Mouse (Mus musculus) splenic B cell, adult 2 months (primary cell): ENCODE measurements at regions not wholly inside any gene's neighbourhood (a gene's known extent, or its start where the extent isn't known, plus 50 kb on each side); places are given as distances from the start of the nearest gene placed in this dataset.

Experiments used
- DNase-seq: peaks from one replicate; pipeline ENCODE4 v3.0.0-alpha.2; 2011; ENCODE audit warnings: low read depth, low spot score
- H3K27me3 ChIP-seq: 2 replicates; pipeline ENCODE4 v1.6.1; 2012; ENCODE audit warnings: mild to moderate bottlenecking, low read length, moderate library complexity, mixed read lengths; ENCODE audit not compliant: control insufficient read depth, poor library complexity, insufficient read depth, severe bottlenecking
- H3K36me3 ChIP-seq: 2 replicates; pipeline ENCODE4 v1.6.1; 2012; ENCODE audit warnings: mild to moderate bottlenecking, low read length, moderate library complexity, mixed read lengths; ENCODE audit not compliant: control insufficient read depth, poor library complexity, insufficient read depth, severe bottlenecking

DNA sequence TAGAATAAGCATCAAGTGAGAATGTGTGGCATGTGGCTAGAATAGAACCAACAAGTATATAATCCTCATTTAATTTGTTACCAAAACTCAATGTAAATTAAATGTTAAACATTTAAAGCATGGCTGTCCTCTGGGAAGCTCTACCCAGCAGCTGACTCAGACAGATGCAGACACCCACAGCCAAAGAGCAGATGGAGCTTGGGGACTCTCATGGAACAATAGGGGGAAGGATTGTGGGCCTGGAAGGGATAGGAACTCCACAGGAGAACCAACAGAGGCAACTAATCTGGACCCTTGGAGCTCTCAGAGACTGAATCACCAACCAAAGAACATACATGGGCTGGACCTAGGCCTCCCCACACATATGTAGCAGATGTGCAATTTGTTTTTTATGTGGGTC lies 295.1 kb upstream of the Nmur2 start:
- DNase-seq, result no peak
- Histone ChIP-seq H3K27me3 (no peaks in the 10 kb centered on the region), H3K36me3 (no peaks in the 10 kb centered on the region)

DNA sequence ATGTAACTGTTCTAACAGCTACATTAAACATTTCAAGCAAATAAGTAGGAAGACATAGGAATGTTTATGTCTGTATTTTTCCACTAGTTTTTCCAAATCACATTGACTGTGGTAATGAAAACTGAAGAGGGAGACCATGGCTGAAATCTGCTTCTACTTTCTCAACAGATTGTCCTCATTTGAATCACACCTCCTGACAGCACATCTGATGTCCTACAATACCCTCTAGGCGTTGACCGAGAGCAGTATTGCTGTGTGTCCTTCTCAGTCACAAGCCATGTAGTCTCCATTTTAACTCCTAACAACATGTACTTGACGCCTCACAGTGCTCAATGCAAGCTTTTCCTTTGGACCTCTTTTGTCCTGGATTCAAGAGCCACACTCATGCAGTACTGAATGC lies 279.5 kb upstream of the Nmur2 start:
- no peak for DNase-seq
- Histone ChIP-seq H3K36me3 (no peaks in the 10 kb centered on the region), H3K27me3 (no peaks in the 10 kb centered on the region)

- no peak for DNase-seq
- Histone ChIP-seq H3K27me3 (no peaks in the 10 kb centered on the region), H3K36me3 (no peaks in the 10 kb centered on the region)
These were observed 274.6 kb upstream of the Nmur2 start for GRCm38 (mm10) chr11:56315221-56315987.

DNA sequence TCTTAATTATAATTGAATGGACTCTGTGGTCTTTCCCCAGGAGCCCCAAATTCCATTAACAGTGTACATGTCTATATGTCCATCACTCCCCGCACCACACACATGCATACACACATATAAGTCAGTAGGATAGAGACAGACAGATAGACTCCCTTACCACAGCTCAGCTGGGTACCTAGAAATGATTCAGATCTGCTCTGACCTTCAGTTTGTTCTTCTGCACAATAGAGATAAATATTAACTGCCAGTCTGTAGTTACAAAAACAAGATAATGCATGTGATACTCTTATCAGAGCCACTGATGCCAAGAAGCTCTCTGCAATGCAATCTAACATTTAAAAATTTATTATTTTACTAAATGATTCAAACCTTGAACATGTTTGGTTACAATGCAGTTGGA lies 268.7 kb upstream of the Nmur2 start:
- Histone ChIP-seq H3K36me3 (no peaks in the 10 kb centered on the region), H3K27me3 (no peaks in the 10 kb centered on the region)
- DNase-seq, result no peak

DNA sequence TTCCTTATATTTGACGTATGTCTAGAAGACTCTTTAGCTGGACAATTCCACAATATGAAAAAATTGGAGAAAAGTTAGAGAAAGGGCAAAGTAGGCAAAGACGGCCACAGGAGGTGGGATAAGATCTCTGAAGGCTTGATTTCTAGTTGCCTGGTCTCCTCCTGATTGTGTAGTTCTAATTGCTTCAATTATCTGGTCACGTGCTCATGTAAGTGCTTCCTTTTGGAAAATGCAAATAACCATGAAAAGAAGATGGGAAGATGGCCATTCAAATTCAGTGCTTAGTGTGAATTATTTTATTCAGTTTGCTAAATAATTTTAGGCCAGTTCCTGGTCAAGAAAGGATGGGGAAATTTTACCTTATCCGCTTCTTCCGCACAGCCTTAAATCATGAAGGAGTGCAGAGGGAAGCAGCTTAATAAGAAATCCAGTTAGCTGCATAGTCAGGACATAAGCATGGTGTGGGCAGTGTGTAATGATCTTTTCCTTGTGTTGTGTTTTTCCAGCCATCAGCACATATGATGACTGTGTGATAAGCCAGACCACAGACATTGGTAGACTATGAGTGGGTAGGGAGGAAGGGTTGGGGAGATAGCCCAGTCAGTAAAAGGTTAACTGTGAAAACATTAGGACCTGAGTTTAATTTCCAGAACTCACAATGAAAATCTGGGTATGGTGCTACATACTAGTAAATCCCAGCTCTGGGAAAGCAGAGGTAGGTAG lies 267.7 kb upstream of the Nmur2 start:
- H3K27me3 ChIP-seq, result no peaks in the 10 kb centered on the region
- no peaks in the 10 kb centered on the region for H3K36me3 ChIP-seq
- DNase-seq, result no peak

DNA sequence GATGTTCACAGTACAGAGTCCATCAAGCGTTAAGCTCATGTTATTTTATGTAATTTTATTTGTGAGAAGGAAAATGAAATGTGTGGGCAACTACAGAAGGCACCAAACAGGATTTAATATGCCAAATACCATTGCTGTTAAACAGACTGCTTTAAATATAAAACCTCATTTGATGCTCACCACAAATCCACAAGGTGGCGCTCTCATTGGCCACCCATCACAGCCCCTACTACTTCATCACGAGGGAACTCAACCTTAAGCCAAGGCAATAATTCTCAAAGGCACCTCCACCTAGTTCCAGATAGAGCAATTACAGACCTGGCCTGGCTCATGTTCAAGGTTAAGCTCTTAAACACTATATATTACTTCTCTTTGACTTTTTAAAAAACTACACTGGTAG lies 266.2 kb upstream of the Nmur2 start:
- no peak for DNase-seq
- no peaks in the 10 kb centered on the region for H3K36me3 ChIP-seq

DNA sequence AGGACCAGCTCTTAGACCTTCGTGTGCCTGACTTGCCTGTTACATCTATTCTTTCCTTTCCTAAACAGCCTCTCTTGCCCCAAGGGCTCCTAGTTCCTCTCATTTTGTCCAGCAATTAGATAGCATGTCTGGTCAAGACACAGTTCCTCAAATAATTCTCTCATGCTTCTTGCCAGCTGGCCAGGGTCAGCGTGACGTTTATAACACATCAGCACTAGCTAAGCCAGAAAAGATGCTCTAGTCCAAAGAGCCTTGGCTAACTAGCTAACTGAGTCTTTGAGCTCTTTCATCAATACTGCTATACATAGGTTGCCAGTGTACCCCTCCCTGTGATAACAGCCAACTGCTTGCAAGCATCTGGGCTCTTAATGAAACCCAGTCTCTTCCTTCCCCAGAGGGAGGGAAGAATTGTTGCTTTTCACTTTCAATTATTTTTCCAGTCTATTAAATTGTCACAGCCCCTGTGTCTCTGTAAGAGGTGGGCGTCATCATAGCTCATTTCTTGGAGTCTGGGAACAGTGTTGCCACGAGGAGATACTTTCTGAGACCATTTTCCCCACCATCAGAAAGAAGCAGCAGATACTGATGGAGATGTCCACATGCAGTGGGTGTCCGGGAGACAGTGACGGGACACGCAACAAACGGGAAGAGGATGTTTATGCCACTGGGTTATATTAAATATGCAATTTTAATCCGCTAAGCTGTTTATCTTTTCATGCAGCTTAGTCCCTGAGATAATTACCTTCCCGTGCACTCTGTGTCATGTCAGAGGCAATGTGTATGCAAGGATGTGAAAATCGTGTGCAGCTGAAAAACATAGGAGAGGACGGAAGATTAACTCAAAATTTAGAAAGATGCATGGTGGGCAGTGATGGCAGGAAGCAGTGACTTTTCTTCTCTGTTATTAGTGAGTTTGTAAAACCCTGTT lies 250.1 kb upstream of the Nmur2 start:
- no peak for DNase-seq
- no peaks in the 10 kb centered on the region for H3K36me3 ChIP-seq
- no peaks in the 10 kb centered on the region for H3K27me3 ChIP-seq

More for the DNA sequence above, 266.2 kb upstream of the Nmur2 start:
- H3K27me3 ChIP-seq, result no peaks in the 10 kb centered on the region

DNA sequence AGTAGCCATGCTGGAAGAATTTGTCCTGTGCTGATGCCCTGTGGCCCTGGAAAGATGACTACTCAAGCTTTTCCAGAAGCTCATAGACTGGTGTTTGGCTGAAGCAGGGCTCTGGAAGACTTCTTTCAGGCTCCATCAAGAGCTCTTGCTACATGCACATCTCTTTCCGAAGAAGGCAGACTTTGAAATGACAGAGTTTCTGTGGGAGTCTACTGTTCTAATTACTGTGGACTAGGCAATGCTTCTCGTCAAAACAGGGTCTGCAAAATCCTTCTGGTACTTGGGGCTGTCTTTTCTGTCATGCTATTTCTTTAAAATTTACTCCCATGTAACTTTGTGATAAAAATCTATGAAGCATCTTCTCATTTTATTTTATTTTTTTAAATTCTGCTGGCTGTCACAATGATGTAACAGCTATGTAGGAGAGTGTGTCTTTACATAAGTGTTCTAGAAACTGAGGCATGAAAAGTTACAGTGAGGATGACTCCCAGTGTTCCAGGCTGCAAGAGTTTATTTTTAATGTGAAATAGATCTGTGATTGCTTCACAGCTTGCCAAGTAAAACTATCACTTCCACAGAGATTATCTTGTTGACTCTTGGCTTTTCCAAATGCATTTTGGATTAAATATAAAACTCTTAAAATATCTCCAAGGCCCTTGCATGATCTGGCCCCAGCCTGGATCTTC lies 244.9 kb upstream of the Nmur2 start:
- no peak for DNase-seq
- H3K36me3 ChIP-seq, result no peaks in the 10 kb centered on the region
- H3K27me3 ChIP-seq, result no peaks in the 10 kb centered on the region

DNA sequence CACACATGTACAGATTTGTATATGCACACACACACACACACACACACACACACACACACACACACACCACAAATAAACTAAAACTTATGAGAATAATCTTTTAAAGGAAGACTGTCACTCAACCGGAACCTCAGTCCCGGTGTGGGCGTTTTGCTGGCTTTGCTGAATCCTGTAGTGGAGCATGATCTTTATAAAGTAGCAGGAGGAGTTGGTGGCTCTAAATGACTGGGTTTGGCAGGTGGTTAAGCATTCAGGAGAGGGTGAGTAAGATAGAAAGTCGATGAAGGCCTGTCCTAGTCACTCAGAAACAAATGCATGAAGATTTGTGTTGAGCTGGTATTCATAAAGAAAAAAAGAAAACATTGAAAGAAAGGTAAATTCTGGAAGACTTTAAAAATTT lies 240.4 kb upstream of the Nmur2 start:
- Histone ChIP-seq H3K27me3 (no peaks in the 10 kb centered on the region), H3K36me3 (no peaks in the 10 kb centered on the region)
- DNase-seq, result no peak

DNA sequence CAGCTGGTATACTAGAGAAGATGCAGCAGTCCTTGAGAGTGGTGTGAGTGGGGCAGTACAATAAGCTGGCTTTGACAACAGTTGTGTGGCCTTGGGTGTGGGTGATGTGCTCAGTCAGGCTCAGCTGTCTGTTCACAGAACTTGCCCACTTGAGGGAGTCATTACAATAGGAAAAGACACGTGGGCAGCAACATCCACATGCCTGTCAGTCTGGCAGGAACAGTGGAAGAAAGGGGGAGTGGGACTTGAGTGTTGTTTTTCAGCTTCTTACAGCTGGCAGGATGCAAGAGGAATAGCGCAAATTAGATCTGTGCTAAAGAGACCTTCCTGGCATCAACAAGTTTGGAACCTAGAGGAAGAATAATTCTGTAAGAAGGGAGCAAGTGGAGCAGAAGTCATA lies 239.4 kb upstream of the Nmur2 start:
- H3K27me3 ChIP-seq, result no peaks in the 10 kb centered on the region
- no peaks in the 10 kb centered on the region for H3K36me3 ChIP-seq
- DNase-seq, result no peak

DNA sequence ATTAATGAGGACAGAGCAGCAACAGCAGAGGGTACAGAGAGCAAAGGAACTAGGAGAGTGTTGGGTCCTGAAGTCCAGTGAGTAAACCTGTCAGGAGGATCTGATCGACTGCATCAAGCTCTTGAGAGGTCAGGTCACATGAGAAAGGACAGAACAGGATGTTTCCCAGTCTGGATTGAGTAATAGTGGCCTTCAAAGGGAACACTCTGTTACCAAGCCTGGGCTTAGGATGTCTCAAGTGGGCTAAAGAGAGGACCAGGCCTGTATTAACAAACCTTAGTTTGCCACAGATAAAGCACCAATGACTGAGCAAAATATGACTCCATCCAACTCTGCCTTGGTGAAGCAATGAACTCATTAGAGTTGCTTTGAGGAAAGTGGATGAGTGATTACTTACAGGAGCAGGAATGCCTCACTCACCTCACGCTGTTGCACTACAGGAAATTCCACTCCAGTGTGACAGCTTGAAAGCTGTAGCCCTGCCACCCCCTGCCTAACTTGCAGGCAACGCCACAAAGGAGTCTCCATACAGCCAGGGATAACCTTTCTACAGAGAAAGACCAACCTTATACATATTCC lies 229.2 kb upstream of the Nmur2 start:
- DNase-seq, result no peak
- no peaks in the 10 kb centered on the region for H3K36me3 ChIP-seq

DNA sequence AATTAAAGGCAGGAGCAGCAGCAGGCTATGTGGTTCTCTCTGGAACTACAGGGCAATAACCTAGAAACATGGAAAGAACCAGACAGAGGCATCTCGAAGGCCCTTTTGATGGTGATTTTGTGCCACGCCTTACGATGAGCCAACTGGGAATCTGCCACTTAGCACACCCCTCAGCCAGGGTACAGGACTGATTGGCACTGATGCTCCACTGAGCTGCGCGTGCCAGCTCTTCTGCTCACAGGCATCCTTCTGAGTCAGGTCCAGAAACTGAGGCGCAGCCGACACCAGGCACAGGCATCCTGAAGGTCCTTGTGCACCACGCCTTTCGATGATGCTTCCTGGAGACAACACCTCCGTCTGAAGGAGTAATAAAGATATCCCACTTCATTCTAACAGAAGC lies 221.9 kb upstream of the Nmur2 start:
- H3K36me3 ChIP-seq, result no peaks in the 10 kb centered on the region
- H3K27me3 ChIP-seq, result no peaks in the 10 kb centered on the region
- no peak for DNase-seq

More for the DNA sequence above, 229.2 kb upstream of the Nmur2 start:
- H3K27me3 ChIP-seq, result no peaks in the 10 kb centered on the region

DNA sequence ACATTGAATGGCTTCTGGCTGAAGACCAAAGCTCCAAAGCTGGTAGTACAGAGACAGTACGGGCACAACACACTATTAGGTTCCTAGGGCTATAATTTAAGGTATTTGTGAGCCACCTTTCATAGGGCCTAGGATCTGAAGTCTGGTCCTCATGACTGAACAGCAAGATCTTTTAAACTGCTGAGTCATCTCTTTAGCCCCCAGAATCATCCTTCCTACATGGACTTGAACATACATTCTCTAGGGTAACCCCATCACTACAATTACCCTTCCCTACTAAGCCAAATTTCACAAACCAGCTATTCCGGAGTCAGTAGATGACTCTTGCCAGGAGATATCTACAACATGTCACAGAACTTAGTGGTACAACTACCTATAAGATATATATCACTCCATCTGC lies 215.5 kb upstream of the Nmur2 start:
- H3K36me3 ChIP-seq, result no peaks in the 10 kb centered on the region
- no peaks in the 10 kb centered on the region for H3K27me3 ChIP-seq
- DNase-seq, result no peak

- no peak for DNase-seq
- H3K27me3 ChIP-seq, result no peaks in the 10 kb centered on the region
These were observed 213.6 kb upstream of the Nmur2 start for GRCm38 (mm10) chr11:56254437-56254836.

More at GRCm38 (mm10) chr11:56254437-56254836, 213.6 kb upstream of the Nmur2 start:
- H3K36me3 ChIP-seq, result no peaks in the 10 kb centered on the region
